Mouse (Mus musculus): Measurements from ENCODE around the gene Htr1a.

- no peak for TF ChIP-seq POLR2A (IDR thresholded peaks at IDR 0.05; ENCODE audit: low read depth, low read length)
- no peak for TF ChIP-seq CTCF (IDR thresholded peaks at IDR 0.05; ENCODE audit: borderline replicate concordance, insufficient read depth, low read length)
Observed at GRCm38 (mm10) chr13:105412327-105412722, 31.1 kb upstream of the Htr1a start.
